Mouse (Mus musculus): ENCODE measurements around the gene Tmem110.

Gene Tmem110

DNA sequence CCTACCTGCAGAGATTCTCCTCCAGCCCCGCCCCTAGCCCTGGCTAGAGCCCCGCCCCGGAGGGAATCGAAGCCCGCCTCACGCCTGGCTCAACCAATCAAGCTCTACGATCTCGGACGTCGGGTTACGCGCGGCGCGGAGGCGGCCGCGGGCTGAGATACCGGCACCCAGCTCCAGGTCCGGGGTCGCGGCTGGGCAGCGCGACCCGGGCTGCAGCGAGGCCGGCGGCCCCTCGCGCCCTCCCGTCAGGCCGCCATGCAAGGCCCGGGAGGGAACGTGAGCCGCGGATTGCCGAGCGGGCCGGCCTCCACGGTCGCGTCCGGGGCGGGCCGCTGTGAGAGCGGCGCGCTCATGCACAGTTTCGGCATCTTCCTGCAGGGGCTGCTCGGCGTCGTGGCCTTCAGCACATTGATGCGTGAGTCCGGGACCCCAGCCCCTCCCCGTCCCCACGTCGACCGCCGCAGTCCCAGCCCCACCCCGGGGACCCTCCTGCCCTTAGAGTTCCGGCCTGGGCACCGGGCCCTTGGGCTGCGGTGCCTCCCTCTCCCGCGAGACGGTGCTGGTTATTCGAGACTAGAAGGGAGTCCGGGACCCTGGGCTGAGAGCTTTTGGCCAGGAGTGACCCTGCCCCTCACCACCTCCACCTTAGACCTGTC, at the start of gene Tmem110:
TSS of gene Tmem110 (plus strand) at position 115 of the 656 bp plus-strand sequence.
- peak; percentile 77 to 83 for DNase-seq (ENCODE audit: low spot score in 2 of 2)

GRCm38 (mm10) chr14:30784614-30785013, 40.8 kb upstream of the Tmem110 start:
- DNase-seq (ENCODE audit: low spot score in 2 of 2) = no peak

DNA sequence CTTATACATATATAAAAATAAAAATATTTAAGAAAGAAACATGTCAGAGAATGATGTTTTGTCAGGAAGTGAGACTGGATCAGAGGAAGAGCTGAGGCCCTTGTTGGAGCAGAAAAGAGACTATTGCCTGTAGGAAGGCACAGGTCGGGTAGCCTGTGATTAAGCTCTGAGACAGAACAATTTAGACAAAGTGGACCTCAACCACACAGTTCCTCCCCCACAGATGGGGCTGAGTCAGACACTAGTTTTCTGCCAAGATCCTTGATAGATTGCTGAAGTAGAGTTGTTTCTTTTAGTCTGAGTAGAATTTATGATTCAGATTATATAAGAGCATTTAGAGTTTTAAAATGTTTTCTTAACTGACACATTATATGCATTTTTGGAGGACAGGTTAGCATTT, 35.9 kb upstream of the Tmem110 start:
- DNase-seq (ENCODE audit: low spot score in 2 of 2) = no peak

DNA sequence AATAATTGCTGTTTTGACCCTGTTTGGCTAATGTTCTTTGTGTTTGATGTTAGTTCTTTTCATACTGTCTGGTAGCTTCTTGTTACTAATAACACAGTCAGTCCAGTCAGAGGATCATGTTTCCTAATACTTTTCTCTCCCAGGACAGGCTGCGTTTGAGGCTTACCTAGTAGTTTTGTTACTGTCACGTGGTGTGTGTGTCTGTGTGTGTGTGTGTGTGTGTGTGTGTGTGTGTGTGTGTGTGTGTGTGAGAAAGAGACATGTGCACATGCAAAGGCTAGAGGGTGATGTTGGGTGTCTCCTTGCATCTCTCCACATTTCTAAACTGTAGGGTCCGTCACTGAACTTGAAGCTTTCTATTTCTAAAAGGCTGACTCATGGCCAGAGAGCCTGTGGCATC, 32.5 kb upstream of the Tmem110 start:
- no peak for DNase-seq (ENCODE audit: low spot score in 2 of 2)

GRCm38 (mm10) chr14:30801756-30802155, 23.6 kb upstream of the Tmem110 start:
- DNase-seq (ENCODE audit: low spot score in 2 of 2) = no peak

DNA sequence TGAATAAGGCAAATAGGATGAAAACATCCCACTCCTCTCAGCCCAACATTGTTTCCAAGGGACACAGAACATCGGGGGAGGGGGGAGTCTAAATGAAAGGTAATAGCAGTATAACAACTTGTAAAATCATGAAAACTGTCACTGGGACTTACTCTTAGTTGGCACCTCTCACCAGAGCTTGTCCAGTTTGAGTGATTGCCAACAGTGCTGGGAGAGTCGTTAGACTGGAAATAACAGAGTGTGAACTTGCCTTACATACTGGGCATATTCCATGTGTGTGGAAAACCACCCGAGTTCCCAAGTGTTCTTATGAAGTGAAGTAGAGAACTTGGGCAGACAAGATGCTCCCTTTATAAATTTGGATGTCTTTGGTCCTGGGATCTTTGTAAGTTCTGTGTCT, 4.3 kb upstream of the Tmem110 start:
- no peak for DNase-seq (ENCODE audit: low spot score in 2 of 2)

GRCm38 (mm10) chr14:30824456-30824995, 864 bp upstream of the Tmem110 start:
- no peak for DNase-seq (ENCODE audit: low spot score in 2 of 2)

- no peak for DNase-seq (ENCODE audit: low spot score in 2 of 2)
These were observed 342 bp upstream of the Tmem110 start for GRCm38 (mm10) chr14:30825021-30825475.

- no peak for DNase-seq (ENCODE audit: low spot score in 2 of 2)
These were observed 1.1 kb downstream of the Tmem110 start for GRCm38 (mm10) chr14:30826174-30827140.

- DNase-seq (ENCODE audit: low spot score in 2 of 2) = no peak
These were observed 2.1 kb downstream of the Tmem110 start for GRCm38 (mm10) chr14:30827480-30827879.

DNA sequence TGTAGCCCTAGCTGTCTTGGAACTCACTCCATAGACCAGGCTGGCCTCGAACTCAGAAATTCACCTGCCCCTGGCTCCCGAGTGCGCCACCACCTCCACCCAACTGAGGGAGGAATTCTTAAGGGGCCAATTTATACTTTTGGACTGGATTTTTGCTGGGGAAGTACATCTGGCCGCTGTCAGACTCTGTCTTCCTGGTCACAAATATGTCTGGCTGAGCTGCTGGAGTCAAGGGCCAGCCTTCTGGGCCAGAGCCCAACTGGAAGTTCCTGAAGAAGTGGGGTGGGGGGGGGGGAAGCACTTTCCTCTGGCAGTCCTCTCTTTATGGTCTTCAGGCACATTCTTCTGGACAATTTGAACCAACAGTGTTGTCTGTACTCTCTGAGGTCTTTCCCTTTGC, 2.7 kb downstream of the Tmem110 start:
- no peak for DNase-seq (ENCODE audit: low spot score in 2 of 2)

GRCm38 (mm10) chr14:30828635-30829460, 3.5 kb downstream of the Tmem110 start:
- DNase-seq (ENCODE audit: low spot score in 2 of 2) = no peak

DNA sequence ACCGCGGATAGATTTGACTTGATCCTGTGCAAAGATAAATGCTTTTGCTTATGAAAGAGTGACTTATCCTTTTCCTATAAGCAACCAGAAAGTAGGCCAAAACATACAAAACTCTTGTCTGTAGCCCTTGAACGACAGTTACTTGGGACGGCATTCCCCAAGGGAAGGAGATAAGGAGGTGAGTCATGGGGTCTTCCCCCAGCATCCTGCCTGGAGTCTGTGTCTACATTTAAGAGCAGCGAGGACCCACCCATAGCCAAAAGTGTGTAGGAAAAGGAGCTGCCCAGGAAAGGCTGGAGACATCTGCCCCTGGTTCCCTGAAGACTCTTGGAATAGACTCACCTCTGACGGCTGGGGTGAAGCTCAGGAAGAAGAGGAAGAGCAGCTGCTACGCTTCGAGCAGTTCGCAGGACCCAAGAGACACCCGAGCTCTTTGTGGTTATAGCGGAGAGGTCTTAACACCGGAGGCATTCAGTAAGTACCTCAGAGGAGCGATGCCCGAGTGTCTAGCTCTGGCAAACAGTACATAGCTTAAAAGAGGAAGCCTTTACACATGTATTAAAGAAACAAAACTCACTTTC, 12.1 kb downstream of the Tmem110 start:
- DNase-seq (ENCODE audit: low spot score in 2 of 2) = no peak

GRCm38 (mm10) chr14:30843701-30844100, 18.3 kb downstream of the Tmem110 start:
- no peak for DNase-seq (ENCODE audit: low spot score in 2 of 2)

DNA sequence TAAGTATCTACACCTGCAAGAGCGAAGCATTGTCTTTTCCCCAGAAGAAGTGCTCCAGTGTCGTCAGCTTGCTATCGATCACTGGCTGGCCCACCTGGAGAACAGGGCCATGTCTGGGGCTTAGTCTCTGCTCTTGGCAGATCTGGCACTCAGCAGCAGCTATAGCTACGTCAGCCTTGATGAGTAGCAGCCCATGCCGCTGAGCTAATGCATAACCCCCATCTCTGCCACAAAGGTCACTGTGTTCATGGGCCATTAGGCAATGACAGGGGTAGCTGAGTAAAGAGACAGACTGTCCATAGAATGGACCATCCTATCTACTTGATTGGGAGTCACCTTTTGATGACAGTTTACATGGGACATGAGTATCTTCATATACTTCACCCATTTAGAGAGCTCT, 25.1 kb downstream of the Tmem110 start:
- no peak for DNase-seq (ENCODE audit: low spot score in 2 of 2)

GRCm38 (mm10) chr14:30852325-30852724, 26.9 kb downstream of the Tmem110 start:
- no peak for DNase-seq (ENCODE audit: low spot score in 2 of 2)

GRCm38 (mm10) chr14:30855316-30855715, 29.9 kb downstream of the Tmem110 start:
- DNase-seq (ENCODE audit: low spot score in 2 of 2) = no peak

DNA sequence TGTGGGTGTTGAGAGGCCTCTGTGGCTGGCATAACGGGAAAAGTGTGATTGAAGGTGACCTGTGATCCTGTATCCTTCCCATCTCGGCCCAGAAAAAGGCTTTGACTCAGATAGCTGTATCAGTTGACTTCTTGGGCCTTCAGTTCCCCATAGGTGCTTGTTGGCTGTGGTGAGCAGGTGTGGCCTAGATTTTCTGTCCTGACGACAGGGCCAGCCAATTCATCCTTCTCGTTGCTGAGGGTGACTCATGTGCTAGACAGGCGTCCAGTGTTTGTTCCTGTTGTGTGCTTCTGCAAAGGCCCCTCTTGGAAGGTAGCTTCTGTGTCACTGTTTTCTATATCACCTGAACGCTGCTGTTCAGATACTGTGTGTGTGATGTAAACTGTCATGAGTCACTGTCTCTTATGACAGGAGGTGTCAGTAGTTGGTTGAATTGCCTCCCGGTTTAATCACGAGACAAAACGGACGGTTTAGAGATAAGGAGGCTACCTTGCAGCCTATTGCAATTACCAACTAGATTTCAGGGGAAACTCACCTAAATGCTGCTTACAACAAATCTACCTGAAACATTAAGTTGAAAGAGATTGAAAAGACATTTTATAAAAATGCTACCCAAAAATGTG, 31.6 kb downstream of the Tmem110 start:
- no peak for DNase-seq (ENCODE audit: low spot score in 2 of 2)

- no peak for DNase-seq (ENCODE audit: low spot score in 2 of 2)
These were observed 32.6 kb downstream of the Tmem110 start for GRCm38 (mm10) chr14:30857990-30858389.

- DNase-seq (ENCODE audit: low spot score in 2 of 2) = no peak
These were observed 36.2 kb downstream of the Tmem110 start for GRCm38 (mm10) chr14:30861421-30862125.

Data from thymus, postnatal 10 days (tissue).